Mouse (Mus musculus) CH12.LX (cell line): ENCODE measurements around the gene Atmin. TPM values are rescaled to one million over a fixed set of nuclear protein-coding genes. Genes with fewer than 3 reads are reported as not detected.

Experiments
- DNase-seq: peaks from one replicate; pipeline ENCODE4 v3.0.0-alpha.2; 2013; ENCODE audit errors: extremely low read depth
- H3K27ac ChIP-seq: 2 replicates; pipeline ENCODE4 v1.5.1; 2012; ENCODE audit warnings: low read depth, mild to moderate bottlenecking, control low read depth, moderate library complexity; ENCODE audit not compliant: insufficient read depth
- H3K27me3 ChIP-seq: replicated peaks from 2 replicates; pipeline ENCODE3; 2012; ENCODE audit warnings: inconsistent platforms
- H3K36me3 ChIP-seq, 2 experiments: replicated peaks in 1 of 2; 2 replicates each; pipeline versions ENCODE3 to v1.6.1; 2012; ENCODE audit warnings: inconsistent platforms in 1 of 2, low read length in 1 of 2, mild to moderate bottlenecking in 1 of 2, mixed read lengths in 1 of 2, moderate library complexity in 1 of 2; ENCODE audit not compliant: control insufficient read depth in 1 of 2, insufficient read depth in 1 of 2
- H3K4me1 ChIP-seq, 2 experiments: 2 replicates each; pipeline ENCODE4 v1.6.1; 2012; ENCODE audit warnings: inconsistent platforms in 1 of 2, moderate library complexity in 1 of 2; ENCODE audit not compliant: insufficient read depth in 2 of 2, control insufficient read depth in 1 of 2
- H3K4me2 ChIP-seq: 2 replicates; pipeline ENCODE4 v1.6.1; 2012; ENCODE audit warnings: low read depth, mild to moderate bottlenecking, control low read depth; ENCODE audit not compliant: poor library complexity, insufficient read depth, severe bottlenecking
- H3K4me3 ChIP-seq, 3 experiments: fragments of 150-350 bp in 1 of 3; sonication (generic) in 1 of 3; replicated peaks in 1 of 3; 2 replicates each; pipeline versions ENCODE3 to v1.5.1; 2011 to 2012; ENCODE audit warnings: low read depth in 2 of 3, low read length in 2 of 3, mild to moderate bottlenecking in 2 of 3, moderate library complexity in 2 of 3, control low read depth in 1 of 3, improper control_type of control experiment in 1 of 3, inconsistent platforms in 1 of 3, mixed read lengths in 1 of 3; ENCODE audit not compliant: poor library complexity in 1 of 3
- H3K79me2 ChIP-seq: replicated peaks from 2 replicates; pipeline ENCODE4 v1.6.1; 2012; ENCODE audit warnings: mild to moderate bottlenecking, moderate library complexity; ENCODE audit not compliant: control insufficient read depth, poor library complexity, insufficient read depth, severe bottlenecking; ENCODE audit errors: extremely low read depth
- H3K9ac ChIP-seq: 2 replicates; pipeline ENCODE4 v1.6.1; 2012; ENCODE audit warnings: low read depth, mild to moderate bottlenecking, control low read depth, moderate library complexity; ENCODE audit not compliant: insufficient read depth
- H3K9me3 ChIP-seq: replicated peaks from 2 replicates; pipeline ENCODE3; 2012; ENCODE audit warnings: low read length, inconsistent platforms, mixed read lengths
- BHLHE40 ChIP-seq: IDR thresholded peaks from 2 replicates; pipeline ENCODE4 v1.6.1; 2011; ENCODE audit warnings: mild to moderate bottlenecking, low read depth, low read length, improper control_type of control experiment
- CTCF ChIP-seq, 2 experiments: IDR thresholded peaks in 1 of 2; conservative IDR thresholded peaks in 1 of 2; 2 replicates each; pipeline ENCODE4 v1.5.1; 2011 to 2012; ENCODE audit warnings: low read depth in 2 of 2, low read length in 2 of 2, improper control_type of control experiment in 1 of 2, inconsistent platforms in 1 of 2, mild to moderate bottlenecking in 1 of 2, moderate library complexity in 1 of 2
- E2F4 ChIP-seq: IDR thresholded peaks from 2 replicates; pipeline ENCODE4 v1.6.1; 2011; ENCODE audit warnings: low read depth, low read length, improper control_type of control experiment; ENCODE audit not compliant: insufficient replicate concordance
- EP300 ChIP-seq: IDR thresholded peaks from 2 replicates; pipeline ENCODE4 v1.6.1; 2011; ENCODE audit warnings: low read length, improper control_type of control experiment
- JUND ChIP-seq: conservative IDR thresholded peaks from 2 replicates; pipeline ENCODE4 v1.6.1; 2011; ENCODE audit warnings: low read depth, low read length, improper control_type of control experiment
- KAT2A ChIP-seq: IDR thresholded peaks from 2 replicates; pipeline ENCODE4 v1.6.1; 2012; ENCODE audit warnings: low read length, improper control_type of control experiment, inconsistent platforms; ENCODE audit not compliant: insufficient replicate concordance
- MAX ChIP-seq: IDR thresholded peaks from 2 replicates; pipeline ENCODE4 v1.6.1; 2011; ENCODE audit warnings: low read length, improper control_type of control experiment
- MAZ ChIP-seq: IDR thresholded peaks from 2 replicates; pipeline ENCODE4 v1.6.1; 2012; ENCODE audit warnings: low read depth, mild to moderate bottlenecking, inconsistent platforms, low read length, improper control_type of control experiment, moderate library complexity
- MEF2A ChIP-seq: IDR thresholded peaks from 2 replicates; pipeline ENCODE4 v1.6.1; 2014; ENCODE audit warnings: low read depth, mild to moderate bottlenecking, inconsistent platforms, low read length, improper control_type of control experiment, borderline replicate concordance
- MYC ChIP-seq: IDR thresholded peaks from 2 replicates; pipeline ENCODE4 v1.6.1; 2011; ENCODE audit warnings: low read depth, mild to moderate bottlenecking, improper control_type of control experiment, low read length
- NELFE ChIP-seq: IDR thresholded peaks from 2 replicates; pipeline ENCODE4 v1.6.1; 2011; ENCODE audit warnings: low read depth, low read length, improper control_type of control experiment
- PAX5 ChIP-seq: IDR thresholded peaks from 2 replicates; pipeline ENCODE4 v1.6.1; 2012; ENCODE audit warnings: low read length, inconsistent platforms, mixed read lengths
- POLR2A ChIP-seq: IDR thresholded peaks from 2 replicates; pipeline ENCODE4 v1.6.1; 2011; ENCODE audit warnings: low read depth, mild to moderate bottlenecking, improper control_type of control experiment, low read length
- POLR2AphosphoS2 ChIP-seq: IDR thresholded peaks from 2 replicates; pipeline ENCODE4 v1.6.1; 2011; ENCODE audit warnings: low read depth, low read length, improper control_type of control experiment
- TCF12 ChIP-seq: IDR thresholded peaks from 2 replicates; pipeline ENCODE4 v1.6.1; 2014; ENCODE audit warnings: low read depth, mild to moderate bottlenecking, inconsistent platforms, low read length, improper control_type of control experiment
- UBTF ChIP-seq: IDR thresholded peaks from 2 replicates; pipeline ENCODE4 v1.6.1; 2012; ENCODE audit warnings: low read depth, mild to moderate bottlenecking, inconsistent platforms, low read length, improper control_type of control experiment, moderate library complexity
- USF1 ChIP-seq: IDR thresholded peaks from 2 replicates; pipeline ENCODE4 v1.6.1; 2014; ENCODE audit warnings: low read depth, mild to moderate bottlenecking, inconsistent platforms, low read length, improper control_type of control experiment
- ZKSCAN1 ChIP-seq: IDR thresholded peaks from 2 replicates; pipeline ENCODE4 v1.6.1; 2012; ENCODE audit warnings: low read depth, inconsistent platforms, low read length, improper control_type of control experiment, borderline replicate concordance
- ZNF384 ChIP-seq: IDR thresholded peaks from 2 replicates; pipeline ENCODE4 v1.6.1; 2012; ENCODE audit warnings: low read depth, low read length, improper control_type of control experiment, inconsistent platforms
- dilution Hi-C: fragments of 300-500 bp; cut with MboI; formaldehyde crosslinking; loops from 2 replicates; pipeline ENCODE4 v1.14.3; 2020; ENCODE audit warnings: low sequenced_read_pairs; ENCODE audit not compliant: extremely low pct_unique_long_range_greater_than_20kb, extremely low pct_ligation_motif_present
- in situ Hi-C: fragments of 300-500 bp; cut with MboI; formaldehyde crosslinking; loops from 3 replicates; pipeline ENCODE4 v1.14.3; 2019; ENCODE audit warnings: low sequenced_read_pairs, low pct_ligation_motif_present, low pct_unique_long_range_greater_than_20kb, mixed read lengths
- polyA plus RNA-seq: library from polyadenylated mRNA; unstranded; fragments of >175 nt; gene quantifications from 2 replicates; pipeline ENCODE4 v1.2.1, GENCODE M21; 2012; ENCODE audit warnings: low read depth; ENCODE audit not compliant: insufficient read length
- total RNA-seq, 2 experiments: library from RNA; depleted of rRNA; stranded (reverse); fragments of 300-350 nt in 1 of 2; fragments of >200 nt in 1 of 2; gene quantifications; 2 replicates each; pipeline ENCODE4 v1.2.3; 2012 to 2014

Atmin gene
- total and polyA plus RNA-seq, 3 experiments: 9.3 to 22.0 (median 14.8) TPM

DNA sequence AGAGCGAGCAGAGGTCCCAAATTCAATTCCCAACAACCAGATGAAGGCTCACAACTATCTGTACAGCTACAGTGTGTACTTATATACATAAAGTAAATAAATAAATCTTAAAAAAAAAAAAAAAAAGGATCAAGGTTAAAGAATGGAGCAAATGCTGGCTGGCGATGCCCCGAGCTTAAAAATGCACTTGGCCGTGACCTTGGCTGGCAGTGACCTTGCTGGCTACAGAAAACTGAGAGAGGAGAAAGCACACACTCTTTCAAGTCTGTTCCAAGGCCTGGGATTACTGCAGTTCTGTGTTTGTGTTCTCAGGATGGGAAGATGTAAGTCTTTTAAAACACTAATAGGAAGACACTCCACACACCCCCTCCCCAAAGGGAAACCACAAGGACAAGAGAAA is 38.5 kb upstream of the Atmin start:
- Histone ChIP-seq H3K4me2 (no peak overlapping the region), H3K4me3 (no peak overlapping the region), H3K27me3 (no peaks in the 10 kb centered on the region), H3K36me3 (peaks cover 9 to 31% of the 10 kb centered on the region in 2 experiments), H3K9ac (no peak overlapping the region), H3K4me1 (peaks cover 0 to 12% of the 10 kb centered on the region in 2 experiments; a peak in 1 of 4 replicates), H3K79me2 (no peaks in the 10 kb centered on the region), H3K27ac (no peak overlapping the region), H3K9me3 (no peaks in the 10 kb centered on the region)
- dilution Hi-C loops: no loop called here
- TF ChIP-seq NELFE: no peak
- no peak for DNase-seq
- in situ Hi-C loops: no loop called here

- in situ Hi-C loops (no loop called here), dilution Hi-C loops (no loop called here)
- no peak for TF ChIP-seq MEF2A
- TF ChIP-seq TCF12: no peak
- no peak for TF ChIP-seq MYC
- H3K79me2 ChIP-seq: no peaks in the 10 kb centered on the region
- no peak overlapping the region for H3K9ac ChIP-seq
- no peak overlapping the region for H3K4me3 ChIP-seq
- no peaks in the 10 kb centered on the region for H3K9me3 ChIP-seq
- no peaks in the 10 kb centered on the region for H3K27me3 ChIP-seq
- peaks cover 0 to 12% of the 10 kb centered on the region in 2 experiments; a peak in 1 of 4 replicates for H3K4me1 ChIP-seq
- DNase-seq: no peak
- H3K36me3 ChIP-seq: peaks cover 9 to 36% of the 10 kb centered on the region in 2 experiments
- no peak overlapping the region for H3K27ac ChIP-seq
- H3K4me2 ChIP-seq: no peak overlapping the region
Measured at GRCm38 (mm10) chr8:116905252-116905651, 37.9 kb upstream of the Atmin start.

- Histone ChIP-seq H3K27ac (no peak overlapping the region), H3K27me3 (no peaks in the 10 kb centered on the region), H3K9ac (no peak overlapping the region), H3K79me2 (no peaks in the 10 kb centered on the region), H3K4me2 (no peak overlapping the region), H3K4me1 (peaks cover 0 to 12% of the 10 kb centered on the region in 2 experiments; a peak in 1 of 4 replicates), H3K4me3 (no peak overlapping the region), H3K9me3 (no peaks in the 10 kb centered on the region), H3K36me3 (peaks cover 11 to 42% of the 10 kb centered on the region in 2 experiments)
- no peak for DNase-seq
- no peak for TF ChIP-seq E2F4
- TF ChIP-seq JUND: no peak
- TF ChIP-seq POLR2AphosphoS2: no peak
- TF ChIP-seq PAX5: no peak
- TF ChIP-seq KAT2A: no peak
- TF ChIP-seq EP300: no peak
- TF ChIP-seq MAX: no peak
- TF ChIP-seq CTCF (conservative IDR thresholded peaks at IDR 0.05 in 1 of 2, IDR thresholded peaks at IDR 0.05 in 1 of 2; ENCODE audit: low read depth in 2 of 2, low read length in 2 of 2): no peak
- TF ChIP-seq ZNF384: no peak
- TF ChIP-seq ZKSCAN1: no peak
- no peak for TF ChIP-seq USF1
- TF ChIP-seq POLR2A: no peak
- TF ChIP-seq TCF12: no peak
- no peak for TF ChIP-seq MEF2A
- TF ChIP-seq MAZ: no peak
- TF ChIP-seq NELFE: no peak
- TF ChIP-seq BHLHE40: no peak
- TF ChIP-seq UBTF: no peak
- dilution Hi-C loops (no loop called here), in situ Hi-C loops (no loop called here)
Measured at GRCm38 (mm10) chr8:116905836-116906235, 37.4 kb upstream of the Atmin start.
